Mouse (Mus musculus): ENCODE data around the gene Gjb3. TPM values are rescaled to one million over a fixed set of nuclear protein-coding genes. Genes with fewer than 3 reads are reported as not detected.

Gjb3 gene
- polyA plus RNA-seq (2014; fragmentation: Illumina TruSeq; extraction: RNeasy Lipid Tissue Mini Kit (QIAGEN cat#74804); ENCODE audit: low replicate concordance), result not detected

GRCm38 (mm10) chr4:127330181-127331100, at the start of gene Gjb3:
Gene Gjb3 (minus strand): TSS chr4:127330844.

GRCm38 (mm10) chr4:127358018-127358417, 27.4 kb upstream of the Gjb3 start, which contains the start of gene Gjb5:
Gene Gjb5 (minus strand): TSS chr4:127358181.

GRCm38 (mm10) chr4:127353951-127354438, 23.4 kb upstream of the Gjb3 start, which contains the start of gene Gjb4:
Gene Gjb4 (minus strand): TSS chr4:127354081.

GRCm38 (mm10) chr4:127313861-127314260, 16.8 kb downstream of the Gjb3 start, which contains the start of gene Gja4:
Gene Gja4 (minus strand): TSS chr4:127314039.

Other genes starting within 250 kb of the Gjb3 start
- gene Tmem35b, start 207.2 kb downstream of the Gjb3 start, polyA plus RNA-seq (2014; fragmentation: Illumina TruSeq; extraction: RNeasy Lipid Tissue Mini Kit (QIAGEN cat#74804); ENCODE audit: low replicate concordance), result 25.8 TPM
- not detected for gene Dlgap3, start 161.6 kb downstream of the Gjb3 start, polyA plus RNA-seq (2014; fragmentation: Illumina TruSeq; extraction: RNeasy Lipid Tissue Mini Kit (QIAGEN cat#74804); ENCODE audit: low replicate concordance)
- not detected for gene Smim12, start 87.1 kb downstream of the Gjb3 start, polyA plus RNA-seq (2014; fragmentation: Illumina TruSeq; extraction: RNeasy Lipid Tissue Mini Kit (QIAGEN cat#74804); ENCODE audit: low replicate concordance)
- gene Gja4, start 16.8 kb downstream of the Gjb3 start, polyA plus RNA-seq (2014; fragmentation: Illumina TruSeq; extraction: RNeasy Lipid Tissue Mini Kit (QIAGEN cat#74804); ENCODE audit: low replicate concordance), result not detected
- not detected for gene Gjb4, start 23.2 kb upstream of the Gjb3 start, polyA plus RNA-seq (2014; fragmentation: Illumina TruSeq; extraction: RNeasy Lipid Tissue Mini Kit (QIAGEN cat#74804); ENCODE audit: low replicate concordance)
- not detected for gene Gjb5, start 27.3 kb upstream of the Gjb3 start, polyA plus RNA-seq (2014; fragmentation: Illumina TruSeq; extraction: RNeasy Lipid Tissue Mini Kit (QIAGEN cat#74804); ENCODE audit: low replicate concordance)